Mouse (Mus musculus) cerebellum, postnatal 4 days (tissue): ENCODE results near the gene Ptgs1.

Source experiments
- DNase-seq, 2 experiments: peaks; one replicate each; pipeline ENCODE4 v3.0.0; 2022; ENCODE audit warnings: low spot score in 2 of 2, mixed read lengths in 1 of 2

The Ptgs1 gene

GRCm38 (mm10) chr2:36214425-36214824, 15.8 kb upstream of the Ptgs1 start:
- no peak for DNase-seq

DNA sequence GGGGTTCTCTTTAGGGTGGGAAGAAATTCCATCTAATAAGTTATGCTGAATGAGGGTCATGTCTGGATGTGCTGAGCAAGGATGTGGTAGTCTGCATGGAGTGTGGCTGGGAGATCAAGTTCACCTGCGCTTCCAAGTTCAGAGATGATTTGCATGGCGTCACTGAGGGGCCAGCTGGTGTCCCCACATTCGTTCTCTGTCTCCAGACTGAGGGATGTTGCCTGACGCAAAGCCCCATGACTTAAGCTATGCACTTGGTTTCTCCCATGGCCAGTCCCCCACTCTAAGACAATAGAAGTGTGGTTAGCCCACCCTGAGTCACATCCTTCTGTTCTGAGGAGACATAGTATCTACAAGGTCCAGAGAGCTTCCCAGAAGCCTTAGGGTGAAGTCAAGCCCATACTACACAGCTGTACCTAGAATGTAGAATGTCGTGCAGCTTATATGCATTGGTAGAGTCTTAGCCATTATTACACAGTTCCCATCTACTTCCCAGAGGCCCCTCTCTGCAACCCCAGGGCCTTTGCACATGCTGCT, 15.0 kb upstream of the Ptgs1 start:
- no peak for DNase-seq

DNA sequence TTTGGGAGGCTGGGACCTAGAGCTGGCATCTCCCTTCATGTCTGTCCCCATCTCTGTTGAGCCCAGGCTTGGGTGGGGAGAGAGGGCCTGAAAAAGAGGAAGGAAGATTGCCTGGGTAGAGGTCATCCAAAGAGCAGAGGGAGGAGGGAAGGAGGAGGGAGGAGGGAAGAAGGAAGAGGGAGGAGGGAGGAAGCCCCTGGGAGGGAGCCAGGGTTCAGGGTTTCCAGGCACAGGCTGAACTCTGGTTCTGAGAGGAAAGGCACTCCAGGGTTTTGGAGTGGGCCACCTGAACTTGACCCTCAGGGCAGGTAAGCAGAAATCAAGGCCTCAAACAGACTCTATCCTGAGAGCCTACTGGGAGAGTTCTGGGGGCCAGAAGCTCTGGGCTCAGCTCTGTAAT, 13.7 kb upstream of the Ptgs1 start:
- no peak for DNase-seq

- no peak for DNase-seq
Observed at GRCm38 (mm10) chr2:36216953-36217573, 13.2 kb upstream of the Ptgs1 start.

- DNase-seq, result no peak
Observed at GRCm38 (mm10) chr2:36217692-36218233, 12.5 kb upstream of the Ptgs1 start.

- DNase-seq, result no peak
Observed at GRCm38 (mm10) chr2:36220106-36220505, 10.1 kb upstream of the Ptgs1 start.

DNA sequence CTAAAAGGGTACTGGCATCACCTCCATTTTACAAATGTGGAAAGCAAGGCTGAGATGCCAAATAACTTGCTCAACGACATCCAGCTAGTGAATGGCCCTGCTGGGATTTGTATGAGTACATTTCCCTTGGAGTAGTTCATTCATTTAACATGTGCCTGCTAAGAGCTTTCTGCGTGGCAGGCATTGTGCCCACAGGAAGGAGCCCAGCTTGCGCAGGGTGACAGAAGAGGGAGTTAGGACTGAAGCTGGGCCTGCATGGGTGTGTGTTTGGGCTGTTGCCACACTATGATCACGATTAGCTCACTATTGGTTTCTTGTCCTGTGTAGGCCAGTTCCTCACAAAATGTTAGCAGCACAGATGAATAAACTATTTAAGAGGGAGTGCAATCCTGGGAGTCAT, 9.3 kb upstream of the Ptgs1 start:
- DNase-seq, result no peak

DNA sequence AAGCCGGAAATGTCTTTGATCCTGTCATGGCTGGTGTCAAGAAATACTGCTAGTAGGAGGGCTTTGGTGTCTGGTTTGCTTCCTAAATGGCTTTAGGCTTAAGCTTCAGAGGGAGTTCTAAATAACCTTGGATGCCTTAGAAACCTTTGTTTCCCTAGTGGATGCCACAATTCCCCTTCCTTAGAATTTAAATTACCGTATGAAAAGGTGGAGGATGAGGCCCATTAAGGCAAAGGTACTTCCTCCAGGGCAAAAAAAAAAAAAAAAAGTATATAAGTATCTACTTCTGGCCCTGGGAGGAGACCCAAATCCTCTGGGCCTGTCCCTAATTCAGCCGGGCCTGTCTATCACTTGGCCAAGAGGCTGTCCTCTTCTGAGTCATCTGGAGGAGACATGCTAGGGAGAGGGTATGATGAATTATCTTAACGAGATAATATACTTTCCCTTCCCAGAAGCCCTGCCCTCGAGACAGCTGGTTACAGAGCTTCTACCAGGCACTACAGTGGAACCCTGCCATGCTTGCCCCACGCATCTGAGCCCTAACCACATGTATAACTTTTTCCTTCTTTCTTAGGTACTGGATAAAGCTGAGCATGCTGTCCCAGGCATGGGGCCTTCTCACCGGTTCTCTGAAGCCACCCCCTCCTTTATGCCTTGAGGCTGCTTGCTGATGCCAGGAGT, 7.9 kb upstream of the Ptgs1 start:
- DNase-seq, result no peak

GRCm38 (mm10) chr2:36223436-36223835, 6.8 kb upstream of the Ptgs1 start:
- DNase-seq, result no peak

GRCm38 (mm10) chr2:36224153-36224552, 6.1 kb upstream of the Ptgs1 start:
- no peak for DNase-seq

- no peak for DNase-seq
Observed at GRCm38 (mm10) chr2:36224599-36224998, 5.6 kb upstream of the Ptgs1 start.

DNA sequence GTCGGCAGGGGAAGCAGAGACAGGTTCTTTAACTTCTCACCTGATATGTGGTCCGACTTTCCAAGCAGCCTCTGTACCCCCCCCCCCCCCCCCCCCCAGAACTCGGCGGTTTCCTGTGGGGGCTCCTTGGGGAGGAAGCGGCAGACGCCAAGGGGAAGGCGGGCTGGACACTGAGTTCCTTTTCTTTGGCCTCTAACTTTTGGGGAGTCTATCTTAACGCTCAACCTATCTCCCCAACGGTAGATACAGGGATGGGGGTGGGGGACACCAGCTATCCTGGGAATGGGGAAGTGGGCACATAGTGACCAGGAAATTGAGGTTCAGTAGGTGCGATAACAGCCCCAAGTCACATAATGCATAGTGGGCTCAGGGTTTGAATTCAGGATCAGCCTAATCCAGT, 741 bp downstream of the Ptgs1 start:
- DNase-seq, result no peak

DNA sequence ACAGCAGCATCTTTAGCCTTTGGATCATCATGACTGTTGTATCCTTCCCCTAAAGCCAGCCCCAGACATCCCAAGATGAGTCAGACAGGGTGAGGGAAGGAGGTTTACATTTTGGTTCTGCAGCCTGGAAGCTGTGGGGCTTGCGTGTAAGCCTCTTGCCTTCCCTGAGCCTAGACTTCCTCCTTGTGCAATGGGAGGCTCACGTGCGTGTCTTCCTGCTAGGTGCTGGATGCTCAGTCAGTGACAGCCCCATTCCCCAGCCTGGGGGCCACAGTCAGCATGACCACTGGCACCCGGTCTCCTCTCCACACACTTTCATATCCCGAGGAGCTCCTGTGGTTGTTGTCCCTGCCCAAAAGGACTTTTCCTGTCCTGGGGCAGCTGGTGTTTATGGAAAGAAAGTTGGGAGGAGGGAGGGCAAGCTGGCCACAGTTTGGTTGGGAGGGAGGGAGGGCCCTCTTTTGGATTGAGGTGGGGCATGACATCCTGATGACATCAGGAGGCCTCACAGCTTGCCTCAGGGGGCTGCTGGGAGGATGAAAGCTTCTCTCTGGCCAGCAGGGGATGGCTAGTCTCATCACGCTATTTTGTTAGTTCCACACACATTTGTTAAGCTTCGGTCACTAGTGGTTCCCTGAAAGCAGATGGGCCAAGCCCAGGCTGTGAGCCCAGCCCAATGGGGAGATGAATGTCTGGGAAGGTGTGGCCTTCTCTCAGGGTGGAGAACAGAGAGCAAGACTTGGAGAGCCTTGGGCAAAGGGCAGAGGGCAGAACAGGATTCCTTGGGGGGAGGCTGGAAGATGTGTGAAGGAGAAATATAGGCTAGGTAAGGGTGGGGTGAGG, 4.5 kb downstream of the Ptgs1 start:
- DNase-seq, result no peak

- peak in 1 of 2 experiments; percentile 55 for DNase-seq
Observed at GRCm38 (mm10) chr2:36235917-36236316, 5.7 kb downstream of the Ptgs1 start.

DNA sequence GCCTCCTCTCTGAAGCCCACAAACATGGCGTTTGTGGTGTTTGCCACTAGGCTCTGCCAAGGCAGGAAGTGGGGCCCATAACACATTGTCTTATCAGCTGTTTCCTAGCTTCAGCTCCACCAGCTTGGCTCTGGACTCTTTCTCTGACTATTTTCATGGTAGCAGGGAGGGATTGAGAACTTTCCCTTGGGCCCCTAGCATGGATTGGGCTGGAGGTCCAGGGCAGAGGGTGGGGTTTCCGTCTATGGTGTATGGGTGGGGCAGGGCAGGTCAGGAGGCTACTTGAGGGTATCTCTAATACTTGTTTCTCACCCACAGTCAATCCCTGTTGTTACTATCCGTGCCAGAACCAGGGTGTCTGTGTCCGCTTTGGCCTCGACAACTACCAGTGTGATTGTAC, 6.7 kb downstream of the Ptgs1 start:
- DNase-seq, result no peak

DNA sequence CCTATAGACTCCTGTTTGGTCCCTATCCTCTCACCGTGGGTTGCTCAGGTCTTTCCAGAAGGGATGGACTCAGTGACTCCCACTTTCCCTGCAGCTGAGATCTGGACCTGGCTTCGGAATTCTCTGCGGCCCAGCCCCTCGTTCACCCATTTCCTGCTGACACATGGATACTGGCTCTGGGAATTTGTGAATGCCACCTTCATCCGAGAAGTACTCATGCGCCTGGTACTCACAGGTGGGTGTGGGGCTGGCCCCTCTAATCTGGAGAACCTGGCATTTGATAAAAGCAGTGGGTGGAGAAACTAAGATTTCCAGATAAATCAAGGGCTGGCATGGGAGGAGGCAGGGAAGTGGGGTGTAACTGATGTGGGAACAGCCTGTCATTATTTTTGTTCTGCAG, 7.3 kb downstream of the Ptgs1 start:
- no peak for DNase-seq

DNA sequence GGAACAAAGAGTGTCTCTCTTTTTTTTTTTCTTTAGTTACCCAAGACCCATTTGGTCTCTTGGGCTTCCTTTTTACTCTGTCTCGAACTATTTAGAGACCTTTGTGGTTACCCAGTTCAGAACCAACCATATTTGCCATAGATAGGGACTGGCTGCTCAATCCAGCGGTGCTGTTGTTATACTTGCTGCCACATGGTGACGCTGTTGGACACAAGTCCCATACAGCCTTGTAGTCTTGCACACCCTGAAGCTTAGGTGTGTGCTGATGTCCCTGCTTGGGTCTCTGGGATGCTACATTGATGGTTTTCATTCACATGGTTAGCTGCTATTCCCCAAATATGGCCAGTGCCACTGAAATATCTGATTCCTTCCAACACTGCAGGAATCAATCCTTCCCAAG, 8.2 kb downstream of the Ptgs1 start:
- no peak for DNase-seq

DNA sequence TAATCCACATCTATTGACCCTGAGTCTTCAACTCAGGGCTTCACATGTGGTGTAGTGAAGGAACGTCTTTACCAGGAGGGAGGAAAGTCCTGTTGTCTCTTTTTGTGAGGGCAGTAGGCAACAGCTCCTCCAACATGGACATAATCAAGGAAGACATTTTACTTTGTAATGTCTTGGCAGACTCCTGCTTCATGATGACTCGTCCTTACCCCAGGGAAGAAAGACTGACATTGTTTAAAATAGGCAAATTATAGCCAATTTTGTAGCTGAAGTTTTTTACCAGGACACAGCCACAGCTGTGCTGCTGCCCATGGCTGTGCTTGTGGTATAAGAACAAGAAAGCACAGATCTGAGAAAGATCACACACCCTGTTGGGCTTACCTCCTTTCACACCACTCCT, 8.7 kb downstream of the Ptgs1 start:
- DNase-seq, result no peak

- DNase-seq, result no peak
Observed at GRCm38 (mm10) chr2:36242514-36242913, 12.3 kb downstream of the Ptgs1 start.

DNA sequence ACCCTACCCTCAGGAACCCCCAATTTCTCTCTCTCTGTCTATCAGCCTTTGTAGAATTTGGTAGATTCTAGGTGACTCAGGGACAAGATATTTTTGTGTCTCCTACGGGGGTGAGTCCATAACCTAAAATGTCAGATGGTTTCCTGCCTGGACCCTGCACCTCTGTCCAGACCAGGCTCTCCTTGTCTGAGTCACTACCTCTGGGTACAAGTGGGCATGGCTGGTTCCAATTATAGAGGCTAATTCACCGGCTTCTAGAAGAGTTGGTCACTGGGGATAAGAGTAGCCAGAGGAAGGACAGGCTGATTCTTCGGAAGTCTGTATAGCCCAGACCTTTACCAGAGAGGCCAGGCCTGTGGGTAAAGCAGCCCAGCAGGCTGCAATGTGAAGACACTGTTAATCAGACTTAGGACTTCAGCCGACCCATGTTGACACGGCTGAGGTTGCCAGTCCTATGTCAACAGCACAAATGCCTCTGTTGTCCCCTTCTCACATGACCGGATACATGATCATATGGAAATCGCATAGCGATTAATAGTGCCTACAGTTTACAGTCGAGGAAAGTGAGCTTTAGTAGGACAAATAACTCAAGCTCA, 13.2 kb downstream of the Ptgs1 start:
- DNase-seq, result no peak

DNA sequence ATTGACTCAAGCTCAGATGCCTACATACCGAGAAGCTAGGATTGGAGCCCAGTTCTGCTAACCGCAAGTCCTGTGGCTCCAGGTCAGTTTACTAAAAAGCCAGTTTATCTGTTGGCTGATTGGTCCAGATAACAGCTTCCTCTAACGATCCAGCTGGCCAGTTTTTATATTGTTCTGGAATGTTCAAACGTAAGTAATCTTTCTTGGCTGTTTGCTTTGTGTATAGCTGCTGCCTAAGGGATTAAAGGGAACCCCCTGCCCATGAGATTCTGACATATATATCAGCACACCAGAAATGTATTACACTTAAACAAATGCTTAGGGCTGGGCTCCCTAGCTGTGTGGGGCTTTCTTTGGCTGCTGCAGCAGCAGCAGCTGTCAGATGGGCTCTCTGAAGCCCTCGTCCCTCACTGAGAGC, 13.7 kb downstream of the Ptgs1 start:
- DNase-seq, result no peak

- no peak for DNase-seq
Observed at GRCm38 (mm10) chr2:36244705-36245104, 14.5 kb downstream of the Ptgs1 start.
